Mouse (Mus musculus): ENCODE data around the gene Parvb.

DNA sequence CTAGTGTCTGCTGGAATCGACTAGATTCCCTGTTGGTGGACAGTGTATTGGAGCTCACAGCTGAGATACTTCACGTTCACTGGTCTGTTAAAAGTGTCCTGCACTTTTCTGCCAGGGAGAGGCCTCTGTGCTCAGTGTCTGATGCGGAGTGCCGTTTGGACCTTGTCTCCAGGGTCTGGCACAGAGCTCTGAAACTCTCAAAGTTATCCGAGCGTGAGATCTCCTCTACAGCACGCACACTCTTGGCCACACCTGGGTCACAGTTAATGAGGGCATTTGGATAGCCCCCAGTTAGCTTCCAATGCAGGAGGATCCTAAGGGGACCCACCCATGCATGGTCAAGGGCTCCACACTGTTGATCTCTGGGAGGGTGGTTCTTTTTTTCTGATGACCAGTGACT, 46.2 kb downstream of the Parvb start:
- no peak for TF ChIP-seq CTCF (IDR thresholded peaks at IDR 0.05; ENCODE audit: low read depth)
- no peak for TF ChIP-seq EP300 (IDR thresholded peaks at IDR 0.05; ENCODE audit: low read depth)
